Comparison of ENCODE assay signal across 26 mouse cellular contexts in the genomic region with DNA sequence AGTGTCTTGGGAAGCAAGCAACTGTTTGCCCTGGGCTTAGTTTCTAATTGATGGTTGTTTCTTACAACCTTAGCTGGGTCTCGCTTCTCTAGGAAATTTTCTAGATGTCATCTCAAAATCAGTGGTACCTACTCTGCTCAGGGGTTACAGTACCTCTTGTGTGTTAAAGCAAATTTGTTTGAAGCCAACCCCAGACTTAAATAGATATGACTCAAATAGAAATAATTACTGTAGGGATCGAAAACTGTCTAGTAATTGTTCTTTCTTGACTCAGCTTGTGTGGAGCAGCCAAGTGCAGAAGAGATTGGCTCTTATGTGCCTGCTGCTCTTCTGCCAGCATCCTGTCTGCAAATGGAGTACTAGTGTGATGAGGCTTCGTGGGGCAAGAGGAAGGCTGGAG. TPM values are rescaled to one million over a fixed set of nuclear protein-coding genes. Genes with fewer than 3 reads are reported as not detected.
DNase-seq lines count a peak whose midpoint lies in the region; ATAC-seq and TF ChIP-seq lines count a peak whose summit lies in the region.
"Had no signal": no experiment of that assay in that cellular context is flagged by ENCODE, and none has a peak within 500 bp of the region (broad histone marks: within the 10 kb centered on the region; RNA-seq: fewer than 3 reads in every experiment).

No protein-coding gene starts in this region.

- no peaks in the 10 kb centered on the region for H3K27me3 ChIP-seq in CH12.LX (replicated peaks)
- H3K27me3 ChIP-seq in intestine, embryonic 16.5 days (replicated peaks; ENCODE audit: control insufficient read depth, insufficient read depth, low read length): no peaks in the 10 kb centered on the region
- H3K27me3 ChIP-seq: embryonic facial prominence, embryonic 12.5 days; forebrain, embryonic 13.5 days; heart, embryonic 12.5 days; heart, embryonic 15.5 days had no signal

- in situ Hi-C loops in CH12.LX (cut with MboI; ENCODE audit: low pct_ligation_motif_present, low pct_unique_long_range_greater_than_20kb, low sequenced_read_pairs): no loop called here

- TF ChIP-seq RAD21 in CH12.LX (IDR thresholded peaks at IDR 0.05; ENCODE audit: low read depth, low read length): no peak

- peaks cover 57 to 80% of the 10 kb centered on the region in 2 experiments for H3K4me1 ChIP-seq in CH12.LX (ENCODE audit: control insufficient read depth in 1 of 2, insufficient read depth in 2 of 2)
- no peaks in the 10 kb centered on the region for H3K4me1 ChIP-seq in intestine, embryonic 16.5 days (ENCODE audit: control insufficient read depth, insufficient read depth, low read length)
- H3K4me1 ChIP-seq: embryonic facial prominence, embryonic 12.5 days; forebrain, embryonic 10.5 days; forebrain, embryonic 13.5 days; heart, embryonic 15.5 days had no signal

- H3K27ac ChIP-seq in gastrocnemius, adult 2 months: no peak overlapping the region
- H3K27ac ChIP-seq in CH12.LX (ENCODE audit: insufficient read depth, low read depth): peak overlapping the region; percentile 71
- no peak overlapping the region for H3K27ac ChIP-seq in intestine, embryonic 16.5 days (ENCODE audit: low read length)
- H3K27ac ChIP-seq: embryonic facial prominence, embryonic 12.5 days; forebrain, embryonic 10.5 days; forebrain, embryonic 13.5 days; heart, embryonic 15.5 days; hindbrain, embryonic 14.5 days; hindbrain, postnatal 0 days had no signal

- 0 out of 2 replicates have a peak, but pooled peaks cover 2% of the 10 kb centered on the region for H3K79me2 ChIP-seq in CH12.LX (replicated peaks; ENCODE audit: control insufficient read depth, extremely low read depth, insufficient read depth, poor library complexity, severe bottlenecking)

- H3K4me2 ChIP-seq in CH12.LX (ENCODE audit: insufficient read depth, low read depth, poor library complexity, severe bottlenecking): no peak overlapping the region
- H3K4me2 ChIP-seq in intestine, embryonic 16.5 days (ENCODE audit: low read depth, low read length): no peak overlapping the region
- H3K4me2 ChIP-seq: embryonic facial prominence, embryonic 12.5 days; forebrain, embryonic 13.5 days; heart, embryonic 12.5 days; heart, embryonic 15.5 days; hindbrain, embryonic 14.5 days had no signal

- H3K9ac ChIP-seq in CH12.LX (ENCODE audit: insufficient read depth, low read depth): 0 out of 2 replicates have a peak overlapping the region, but pooled peaks have one; percentile 7
- H3K9ac ChIP-seq in intestine, embryonic 16.5 days (ENCODE audit: low read depth, low read length): no peak overlapping the region
- H3K9ac ChIP-seq: embryonic facial prominence, embryonic 12.5 days; forebrain, embryonic 13.5 days; heart, embryonic 12.5 days; heart, embryonic 15.5 days; hindbrain, embryonic 14.5 days had no signal

- H3K4me3 ChIP-seq in gastrocnemius, adult 2 months: no peak overlapping the region
- H3K4me3 ChIP-seq in CH12.LX (replicated peaks in 1 of 3; ENCODE audit: low read depth in 2 of 3, low read length in 2 of 3, poor library complexity in 1 of 3): no peak overlapping the region
- H3K4me3 ChIP-seq in intestine, embryonic 16.5 days (ENCODE audit: low read length): no peak overlapping the region
- H3K4me3 ChIP-seq: embryonic facial prominence, embryonic 12.5 days; forebrain, embryonic 10.5 days; forebrain, embryonic 13.5 days; heart, embryonic 12.5 days; heart, embryonic 15.5 days had no signal

- TF ChIP-seq POLR2A in CH12.LX (IDR thresholded peaks at IDR 0.05; ENCODE audit: low read depth, low read length): no peak

- intact Hi-C loops in gastrocnemius, adult 2 months (cut with DNase I): no loop called here
- intact Hi-C loops in left cerebral cortex, postnatal 25 days (cut with DNase I): no loop called here

- dilution Hi-C loops in CH12.LX (cut with MboI; ENCODE audit: extremely low pct_ligation_motif_present, extremely low pct_unique_long_range_greater_than_20kb, low sequenced_read_pairs): no loop called here

- ATAC-seq in intestine, embryonic 16.5 days: no peak
- ATAC-seq: forebrain, embryonic 13.5 days; forebrain, embryonic 16.5 days; hindbrain, postnatal 0 days; intestine, postnatal 0 days had no signal

- 89% methylated on average over 3 of the region's 3 CpGs for WGBS in intestine, embryonic 16.5 days

- TF ChIP-seq CTCF in gastrocnemius, adult 2 months (IDR thresholded peaks at IDR 0.05): no peak
- no peak for TF ChIP-seq CTCF in CH12.LX (conservative IDR thresholded peaks at IDR 0.05 in 1 of 2, IDR thresholded peaks at IDR 0.05 in 1 of 2; ENCODE audit: low read depth in 2 of 2, low read length in 2 of 2)

- TF ChIP-seq EP300 in CH12.LX (IDR thresholded peaks at IDR 0.05; ENCODE audit: low read length): no peak

- H3K9me3 ChIP-seq in CH12.LX (replicated peaks; ENCODE audit: low read length): no peaks in the 10 kb centered on the region
- no peaks in the 10 kb centered on the region for H3K9me3 ChIP-seq in intestine, embryonic 16.5 days (ENCODE audit: control insufficient read depth, low read length)
- H3K9me3 ChIP-seq: embryonic facial prominence, embryonic 12.5 days; forebrain, embryonic 10.5 days; forebrain, embryonic 13.5 days; G1E; heart, embryonic 12.5 days; heart, embryonic 15.5 days had no signal

- peaks cover 11 to 37% of the 10 kb centered on the region in 2 experiments for H3K36me3 ChIP-seq in CH12.LX (replicated peaks in 1 of 2; ENCODE audit: control insufficient read depth in 1 of 2, insufficient read depth in 1 of 2, low read length in 1 of 2)
- no peaks in the 10 kb centered on the region for H3K36me3 ChIP-seq in intestine, embryonic 16.5 days (ENCODE audit: control insufficient read depth, insufficient read depth, low read length)
- H3K36me3 ChIP-seq: embryonic facial prominence, embryonic 12.5 days; forebrain, embryonic 10.5 days; G1E; heart, embryonic 12.5 days; heart, embryonic 15.5 days had no signal

- peak; percentile 8 for DNase-seq in gastrocnemius, adult 2 months
- DNase-seq in gastrocnemius, postnatal 10 days: no peak
- DNase-seq in CH12.LX (ENCODE audit: extremely low read depth): no peak
- peak; percentile 43 for DNase-seq in brain, adult 2 months (ENCODE audit: low read depth, low spot score)
- no peak for DNase-seq in left cerebral cortex, postnatal 25 days (ENCODE audit: low spot score in 2 of 2)
- DNase-seq: adrenal gland, adult 2 months; adrenal gland, postnatal 25 days; cerebellum, adult 18-20 months; cerebellum, adult 9-10 months; cerebellum, postnatal 14 days; gastrocnemius, postnatal 14 days; heart, adult 11 months; heart, postnatal 10 days; heart, postnatal 36 days; kidney, adult 2 months had no signal

TF ChIP-seq in CH12.LX, 34 proteins besides CTCF, POLR2A, EP300 and RAD21:
- TF ChIP-seq IRF4 (IDR thresholded peaks at IDR 0.05; ENCODE audit: low read depth, low read length): peak; percentile 62
- peak; percentile 65; the same call in 1 of the 2 replicates for TF ChIP-seq MEF2A (IDR thresholded peaks at IDR 0.05; ENCODE audit: borderline replicate concordance, low read depth, low read length)
- TF ChIP-seq MYC (IDR thresholded peaks at IDR 0.05; ENCODE audit: low read depth, low read length): no peak
- TF ChIP-seq BHLHE40 (IDR thresholded peaks at IDR 0.05; ENCODE audit: low read depth, low read length): no peak
- no peak for TF ChIP-seq E2F4 (IDR thresholded peaks at IDR 0.05; ENCODE audit: insufficient replicate concordance, low read depth, low read length)
- TF ChIP-seq JUN (IDR thresholded peaks at IDR 0.05; ENCODE audit: insufficient read depth, low read depth, low read length): 0 out of 2 replicates have a peak, but pooled peaks have one; percentile 19

RNA-seq across cellular contexts. Expression of gene Dusp22, which starts 22.5 kb away (rescaled TPM):
- total RNA-seq in gastrocnemius, adult 2 months (2021): 10 to 100 TPM; 36.2 to 59.5 TPM
- total RNA-seq in gastrocnemius, postnatal 10 days (2021): 10 to 100 TPM; 40.5 to 45.5 TPM
- total RNA-seq in CH12.LX (2012; rRNA removed): 22.5 and 25.5 TPM in 2 replicates
- 28.7 and 29.8 TPM in 2 replicates for total RNA-seq in CH12.LX (2014; rRNA removed)
- polyA plus RNA-seq in CH12.LX (2012; ENCODE audit: insufficient read length, low read depth): 18.0 and 18.5 TPM in 2 replicates
- 10 to 100 TPM; 34.1 to 35.5 TPM for total RNA-seq in left cerebral cortex, postnatal 25 days (2021)
- polyA plus RNA-seq in intestine, embryonic 16.5 days (2015; fragmentation: Nextera tagmentation; extraction: Ambion mirVana): 11.7 and 12.9 TPM in 2 replicates
- polyA plus RNA-seq: G1E had no signal

Comparison
In these comparisons a context has a peak if more than half of its experiments do, and no peak if none do; other contexts are left out.
1. DNase-seq: peak in gastrocnemius, adult 2 months (single experiment) and brain, adult 2 months (single experiment); none in gastrocnemius, postnatal 10 days (single experiment), CH12.LX (single experiment) and left cerebral cortex, postnatal 25 days (0 of 2).